Mouse (Mus musculus) midbrain, embryonic 13.5 days (tissue): ENCODE data around the gene Eml3. TPM values are rescaled to one million over a fixed set of nuclear protein-coding genes. Genes with fewer than 3 reads are reported as not detected.

Experiments
- ATAC-seq: fragments of 200-750 bp; cut with Nextera tagmentation; 2 replicates; pipeline ENCODE4 v1.8.0; 2017; ENCODE audit warnings: mild to moderate bottlenecking, moderate TSS enrichment, moderate library complexity
- H3K27ac ChIP-seq: fragments of 300-500 bp; sonication (generic); 2 replicates; pipeline ENCODE4 v1.5.1; 2015; ENCODE audit warnings: inconsistent platforms, mild to moderate bottlenecking, moderate library complexity
- H3K27me3 ChIP-seq: fragments of 300-500 bp; sonication (generic); 2 replicates; pipeline ENCODE4 v1.6.1; 2015; ENCODE audit warnings: mild to moderate bottlenecking, inconsistent platforms
- H3K36me3 ChIP-seq: fragments of 300-500 bp; sonication (generic); 2 replicates; pipeline ENCODE4 v1.6.1; 2015; ENCODE audit warnings: mild to moderate bottlenecking, inconsistent platforms
- H3K4me1 ChIP-seq: fragments of 300-500 bp; sonication (generic); replicated peaks from 2 replicates; pipeline ENCODE4 v1.6.1; 2015; ENCODE audit warnings: inconsistent platforms
- H3K4me2 ChIP-seq: fragments of 300-500 bp; sonication (generic); replicated peaks from 2 replicates; pipeline ENCODE4 v1.6.1; 2015; ENCODE audit warnings: moderate library complexity, mild to moderate bottlenecking, inconsistent platforms
- H3K4me3 ChIP-seq: fragments of 300-500 bp; sonication (generic); replicated peaks from 2 replicates; pipeline ENCODE4 v1.5.1; 2015; ENCODE audit warnings: mild to moderate bottlenecking, inconsistent platforms
- H3K9ac ChIP-seq: fragments of 300-500 bp; sonication (generic); replicated peaks from 2 replicates; pipeline ENCODE4 v1.6.1; 2015; ENCODE audit warnings: mild to moderate bottlenecking, inconsistent platforms
- H3K9me3 ChIP-seq: fragments of 300-500 bp; sonication (generic); 2 replicates; pipeline ENCODE4 v1.6.1; 2016; ENCODE audit warnings: mild to moderate bottlenecking, inconsistent platforms
- WGBS: fragments of 180-500 bp; shearing (Covaris S2); methylation state at CpG from one replicate; pipeline ENCODE4 v1.1.7; 2015; 5-methylcytosine and 5-hydroxymethylcytosine counted together
- polyA plus RNA-seq: library from polyadenylated mRNA; unstranded; fragments of >200 nt; fragmentation: Nextera tagmentation; extraction: Ambion mirVana; gene quantifications from 2 replicates; pipeline ENCODE4 v1.2.1, GENCODE M21; 2015

Eml3 gene
- polyA plus RNA-seq, 1 experiment from 2014 or later = 9.2 TPM

DNA sequence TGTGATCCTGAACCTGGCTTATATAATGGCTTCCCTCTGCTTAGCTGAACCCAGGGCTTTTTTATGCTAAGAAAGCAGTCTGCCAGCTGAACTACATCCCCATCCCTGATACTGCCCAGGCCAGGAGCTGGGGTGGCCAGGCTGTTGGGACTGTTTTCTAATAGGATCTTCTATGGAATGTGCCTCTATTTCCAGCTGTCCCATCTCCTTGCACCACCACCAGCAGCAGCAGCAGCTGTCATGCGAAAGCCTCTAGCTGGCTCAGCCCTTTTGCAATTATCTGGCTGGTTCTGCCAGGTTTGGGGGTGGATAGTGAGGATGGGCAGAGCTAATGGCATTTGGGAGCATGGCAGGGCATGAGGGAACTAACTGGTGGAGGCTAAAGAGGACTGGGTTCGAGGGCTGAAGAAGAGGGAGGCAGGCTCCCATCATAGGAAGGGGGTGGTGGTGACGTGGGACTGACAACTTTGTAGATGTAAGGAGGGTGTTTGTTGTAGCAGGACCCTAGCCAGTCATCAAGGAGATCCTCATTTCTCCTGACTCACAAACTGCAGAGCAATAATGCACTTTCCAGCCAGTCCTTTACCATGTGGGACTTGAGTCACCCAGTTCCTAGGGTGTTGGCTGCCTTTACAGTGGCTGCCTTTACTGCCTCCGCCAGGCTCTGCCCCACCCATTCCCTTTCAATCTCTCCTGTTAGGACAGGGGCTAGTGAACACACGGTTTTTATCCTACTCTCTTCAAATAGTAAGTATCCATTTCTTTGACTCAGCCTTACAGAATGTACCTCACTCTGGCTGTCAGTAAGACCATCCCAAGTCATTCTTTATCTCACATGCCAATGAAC lies 53.2 kb downstream of the Eml3 start:
- H3K4me3 ChIP-seq = no peak overlapping the region
- no peak overlapping the region for H3K4me2 ChIP-seq
- H3K9me3 ChIP-seq = no peaks in the 10 kb centered on the region
- no peak overlapping the region for H3K27ac ChIP-seq
- 57% methylated on average over 5 of the region's 5 CpGs for WGBS
- peaks cover 45% of the 10 kb centered on the region for H3K4me1 ChIP-seq
- H3K9ac ChIP-seq = no peak overlapping the region
- H3K36me3 ChIP-seq = peaks cover 40% of the 10 kb centered on the region
- peaks cover 7% of the 10 kb centered on the region; the same call in 1 of the 2 replicates for H3K27me3 ChIP-seq
- ATAC-seq = no peak

DNA sequence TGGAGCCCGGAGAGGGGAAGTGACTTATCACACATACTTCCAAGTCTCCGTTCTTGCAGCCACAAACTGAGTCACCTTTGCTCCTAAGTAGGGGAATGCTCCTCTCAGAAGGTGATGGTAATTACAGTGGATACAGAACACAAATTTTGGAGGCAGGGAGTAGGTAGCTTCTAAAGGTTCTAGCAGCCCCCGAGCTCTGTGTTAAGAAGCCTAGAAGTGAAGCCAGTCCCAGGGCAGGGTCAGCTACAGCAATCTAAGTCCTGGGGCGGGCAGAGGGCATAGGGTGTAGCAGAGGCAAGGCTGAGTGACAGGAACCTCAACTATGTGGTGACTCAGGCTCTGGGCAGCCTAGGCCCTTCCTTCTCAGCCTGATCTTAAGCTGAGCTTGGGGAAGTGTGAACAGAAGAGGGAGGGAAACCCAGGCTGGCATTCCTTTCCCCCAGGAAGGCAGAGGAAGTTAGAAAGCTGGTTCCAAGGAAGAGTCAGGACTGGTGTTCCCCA lies 53.8 kb downstream of the Eml3 start:
- Histone ChIP-seq H3K36me3 (peaks cover 33% of the 10 kb centered on the region), H3K9ac (no peak overlapping the region), H3K4me3 (no peak overlapping the region), H3K9me3 (no peaks in the 10 kb centered on the region), H3K27me3 (peaks cover 14% of the 10 kb centered on the region), H3K27ac (peak overlapping the region; percentile 61; the same call in 1 of the 2 replicates), H3K4me2 (no peak overlapping the region), H3K4me1 (peaks cover 48% of the 10 kb centered on the region)
- 54% methylated on average over 4 of the region's 4 CpGs for WGBS
- no peak for ATAC-seq

- peaks cover 26% of the 10 kb centered on the region for H3K27me3 ChIP-seq
- ATAC-seq = peak; percentile 82
- 3% methylated on average over 7 of the region's 7 CpGs for WGBS
- H3K36me3 ChIP-seq = peaks cover 21% of the 10 kb centered on the region
- H3K9me3 ChIP-seq = no peaks in the 10 kb centered on the region
- no peak overlapping the region; the same call in 1 of the 2 replicates for H3K9ac ChIP-seq
- peaks cover 53% of the 10 kb centered on the region for H3K4me1 ChIP-seq
- H3K27ac ChIP-seq = peak overlapping the region; percentile 75
- H3K4me2 ChIP-seq = peak overlapping the region; percentile 42
- peak overlapping the region; percentile 14; the same call in 1 of the 2 replicates for H3K4me3 ChIP-seq
Observed at GRCm38 (mm10) chr19:8984255-8984868, 55.0 kb downstream of the Eml3 start.

- ATAC-seq = no peak
- Histone ChIP-seq H3K4me2 (no peak overlapping the region), H3K4me1 (peaks cover 67% of the 10 kb centered on the region), H3K36me3 (peaks cover 7% of the 10 kb centered on the region; the same call in 1 of the 2 replicates), H3K27ac (no peak overlapping the region), H3K9me3 (no peaks in the 10 kb centered on the region), H3K4me3 (no peak overlapping the region), H3K9ac (no peak overlapping the region), H3K27me3 (peaks cover 41% of the 10 kb centered on the region)
- WGBS = 62% methylated on average over 5 of the region's 5 CpGs
Observed at GRCm38 (mm10) chr19:8985891-8986290, 56.5 kb downstream of the Eml3 start.

- no peak overlapping the region for H3K4me2 ChIP-seq
- no peak overlapping the region for H3K9ac ChIP-seq
- no peak overlapping the region for H3K27ac ChIP-seq
- H3K27me3 ChIP-seq = peaks cover 57% of the 10 kb centered on the region
- H3K36me3 ChIP-seq = no peaks in the 10 kb centered on the region
- H3K4me3 ChIP-seq = no peak overlapping the region
- 63% methylated on average over 2 of the region's 2 CpGs for WGBS
- H3K9me3 ChIP-seq = no peaks in the 10 kb centered on the region
- peaks cover 54% of the 10 kb centered on the region for H3K4me1 ChIP-seq
- ATAC-seq = no peak
Observed at GRCm38 (mm10) chr19:8987816-8988215, 58.5 kb downstream of the Eml3 start.

DNA sequence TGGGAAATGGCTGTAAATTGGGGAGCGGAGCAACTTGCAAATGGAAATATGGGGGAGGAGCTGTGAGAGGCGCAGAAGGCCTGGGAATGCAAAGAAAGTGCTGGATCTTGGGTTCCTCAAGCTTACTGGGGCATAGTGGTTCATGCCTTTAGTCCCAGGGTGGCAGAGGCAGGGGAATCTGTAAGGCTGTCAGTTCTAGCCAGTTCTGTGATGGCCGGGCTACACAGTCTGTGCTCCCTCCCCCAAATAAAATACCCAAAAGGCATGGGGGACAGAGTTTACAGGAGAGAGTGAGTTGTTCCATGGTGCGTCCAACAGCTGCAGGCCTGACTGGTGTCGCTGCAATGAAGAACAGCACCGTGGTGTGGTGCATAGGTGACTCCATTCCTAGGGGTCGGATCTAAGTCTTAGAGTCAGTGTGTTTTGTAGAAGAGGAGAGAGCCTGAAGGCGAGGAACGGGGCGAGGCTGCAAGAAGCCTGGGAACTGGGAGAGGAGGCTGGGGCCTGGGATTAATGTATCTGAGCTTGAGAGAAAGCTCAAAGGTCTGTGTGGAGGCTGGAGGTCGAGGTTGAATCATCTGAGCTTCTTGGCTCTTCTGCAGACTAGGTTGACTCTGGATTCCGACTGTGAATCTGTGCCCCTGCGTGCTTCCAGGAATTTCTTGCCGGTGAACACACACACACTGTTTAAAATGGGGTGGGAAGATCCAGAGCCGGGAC lies 59.2 kb downstream of the Eml3 start:
- Histone ChIP-seq H3K9ac (peak overlapping the region; percentile 56), H3K27ac (no peak overlapping the region), H3K9me3 (no peaks in the 10 kb centered on the region), H3K4me3 (peak overlapping the region; percentile 46), H3K4me1 (peaks cover 47% of the 10 kb centered on the region), H3K27me3 (peaks cover 57% of the 10 kb centered on the region), H3K36me3 (no peaks in the 10 kb centered on the region), H3K4me2 (peak overlapping the region; percentile 71)
- 13% methylated on average over 15 of the region's 15 CpGs for whole genome bisulfite sequencing
- no peak for ATAC-seq

- Histone ChIP-seq H3K4me3 (peak within 1 kb of the TSS; percentile 46), H3K4me2 (peak within 1 kb of the TSS; percentile 71), H3K27me3 (peaks cover 57% of the 10 kb centered on the region), H3K4me1 (peaks cover 41% of the 10 kb centered on the region), H3K9me3 (no peaks in the 10 kb centered on the region), H3K36me3 (no peaks in the 10 kb centered on the region), H3K9ac (peak within 1 kb of the TSS; percentile 56), H3K27ac (no peak within 1 kb of the TSS)
- ATAC-seq = peak; percentile 25
- under 1% methylated on average over 42 of the region's 42 CpGs for WGBS
Observed at GRCm38 (mm10) chr19:8989066-8989566, 59.8 kb downstream of the Eml3 start, which contains the start of gene Ahnak. Ahnak (plus strand) TSS chr19:8989284.

GRCm38 (mm10) chr19:8989567-8990431 lies 60.4 kb downstream of the Eml3 start:
- Histone ChIP-seq H3K4me1 (peaks cover 34% of the 10 kb centered on the region), H3K4me2 (peak overlapping the region; percentile 71), H3K36me3 (no peaks in the 10 kb centered on the region), H3K9me3 (no peaks in the 10 kb centered on the region), H3K27me3 (peaks cover 57% of the 10 kb centered on the region), H3K9ac (peak overlapping the region; percentile 56), H3K27ac (no peak overlapping the region), H3K4me3 (peak overlapping the region; percentile 46)
- under 1% methylated on average over 52 of the region's 53 CpGs for WGBS
- ATAC-seq = peak; percentile 51

GRCm38 (mm10) chr19:8990432-8991102 lies 61.2 kb downstream of the Eml3 start:
- peak overlapping the region; percentile 56 for H3K9ac ChIP-seq
- H3K36me3 ChIP-seq = no peaks in the 10 kb centered on the region
- no peaks in the 10 kb centered on the region for H3K9me3 ChIP-seq
- WGBS = 12% methylated on average over 15 of the region's 15 CpGs
- ATAC-seq = peak; percentile 72
- H3K27me3 ChIP-seq = peaks cover 57% of the 10 kb centered on the region
- peak overlapping the region; percentile 71 for H3K4me2 ChIP-seq
- peak overlapping the region; percentile 46 for H3K4me3 ChIP-seq
- H3K4me1 ChIP-seq = peaks cover 26% of the 10 kb centered on the region
- H3K27ac ChIP-seq = no peak overlapping the region
